Mouse (Mus musculus) midbrain, embryonic 16.5 days (tissue): Measurements from ENCODE around the gene Nemf. TPM values are rescaled to one million over a fixed set of nuclear protein-coding genes. Genes with fewer than 3 reads are reported as not detected.

Source experiments
- ATAC-seq: fragments of 200-750 bp; cut with Nextera tagmentation; 2 replicates; pipeline ENCODE4 v1.8.0; 2017; ENCODE audit warnings: moderate TSS enrichment
- H3K27ac ChIP-seq: fragments of 300-500 bp; sonication (generic); 2 replicates; pipeline ENCODE4 v1.5.1; 2014; ENCODE audit warnings: mild to moderate bottlenecking, low read length, mixed read lengths
- H3K27me3 ChIP-seq: fragments of 300-500 bp; sonication (generic); 2 replicates; pipeline ENCODE4 v1.6.1; 2014; ENCODE audit warnings: low read depth, low read length, mixed read lengths; ENCODE audit not compliant: control insufficient read depth, insufficient read depth
- H3K36me3 ChIP-seq: fragments of 300-500 bp; sonication (generic); 2 replicates; pipeline ENCODE4 v1.6.1; 2014; ENCODE audit warnings: mild to moderate bottlenecking, low read length, moderate library complexity, mixed read lengths; ENCODE audit not compliant: control insufficient read depth, insufficient read depth
- H3K4me1 ChIP-seq: fragments of 300-500 bp; sonication (generic); 2 replicates; pipeline ENCODE4 v1.6.1; 2014; ENCODE audit warnings: mild to moderate bottlenecking, low read length, mixed read lengths; ENCODE audit not compliant: control insufficient read depth, insufficient read depth
- H3K4me2 ChIP-seq: fragments of 300-500 bp; sonication (generic); 2 replicates; pipeline ENCODE4 v1.6.1; 2014; ENCODE audit warnings: mild to moderate bottlenecking, low read length, mixed read lengths
- H3K4me3 ChIP-seq: fragments of 300-500 bp; sonication (generic); 2 replicates; pipeline ENCODE4 v1.5.1; 2014; ENCODE audit warnings: low read depth, mild to moderate bottlenecking, low read length, moderate library complexity, mixed read lengths
- H3K9ac ChIP-seq: fragments of 300-500 bp; sonication (generic); 2 replicates; pipeline ENCODE4 v1.6.1; 2014; ENCODE audit warnings: low read depth, low read length, mixed read lengths
- H3K9me3 ChIP-seq: fragments of 300-500 bp; sonication (generic); replicated peaks from 2 replicates; pipeline ENCODE4 v1.6.1; 2014; ENCODE audit warnings: mild to moderate bottlenecking, low read length, mixed read lengths; ENCODE audit not compliant: control insufficient read depth, poor library complexity, severe bottlenecking
- WGBS: fragments of 180-500 bp; shearing (Covaris S2); extraction: QIAGEN DNeasy Blood & Tissue Kit; methylation state at CpG from one replicate; pipeline ENCODE4 v1.1.7; 2014; 5-methylcytosine and 5-hydroxymethylcytosine counted together
- polyA plus RNA-seq: library from polyadenylated mRNA; unstranded; fragments of >200 nt; fragmentation: Nextera tagmentation; extraction: Ambion mirVana; gene quantifications from 2 replicates; pipeline ENCODE4 v1.2.1, GENCODE M21; 2015

The Nemf gene
- polyA plus RNA-seq, 1 experiment from 2014 or later = 86.5 TPM

DNA sequence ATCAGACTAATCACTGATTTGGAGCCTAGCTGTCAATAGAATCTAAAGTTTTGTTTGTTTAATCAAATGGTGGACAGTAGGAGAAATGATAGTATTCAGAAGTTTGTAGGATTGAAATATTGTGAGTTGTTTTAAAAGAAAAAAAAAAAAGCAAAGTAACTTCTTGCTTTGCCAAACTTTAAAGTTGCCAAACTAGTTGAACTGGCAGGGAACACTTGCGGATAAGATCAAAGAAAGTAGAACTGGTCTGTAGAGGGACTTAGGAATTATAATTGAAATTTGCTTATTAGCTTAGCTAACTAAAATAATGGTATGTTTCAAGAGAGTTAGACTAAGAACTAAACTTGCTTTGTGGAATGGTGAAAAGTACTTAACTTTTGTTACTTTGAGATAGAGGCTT lies 20.2 kb upstream of the Nemf start:
- H3K4me2 ChIP-seq = no peak overlapping the region
- no peaks in the 10 kb centered on the region for H3K36me3 ChIP-seq
- ATAC-seq = no peak
- no peaks in the 10 kb centered on the region for H3K27me3 ChIP-seq
- WGBS = 95% methylated on average over 1 of the region's 1 CpGs
- no peak overlapping the region for H3K27ac ChIP-seq
- no peak overlapping the region for H3K9ac ChIP-seq
- no peak overlapping the region for H3K4me3 ChIP-seq
- H3K9me3 ChIP-seq = no peaks in the 10 kb centered on the region
- H3K4me1 ChIP-seq = peaks cover 22% of the 10 kb centered on the region

DNA sequence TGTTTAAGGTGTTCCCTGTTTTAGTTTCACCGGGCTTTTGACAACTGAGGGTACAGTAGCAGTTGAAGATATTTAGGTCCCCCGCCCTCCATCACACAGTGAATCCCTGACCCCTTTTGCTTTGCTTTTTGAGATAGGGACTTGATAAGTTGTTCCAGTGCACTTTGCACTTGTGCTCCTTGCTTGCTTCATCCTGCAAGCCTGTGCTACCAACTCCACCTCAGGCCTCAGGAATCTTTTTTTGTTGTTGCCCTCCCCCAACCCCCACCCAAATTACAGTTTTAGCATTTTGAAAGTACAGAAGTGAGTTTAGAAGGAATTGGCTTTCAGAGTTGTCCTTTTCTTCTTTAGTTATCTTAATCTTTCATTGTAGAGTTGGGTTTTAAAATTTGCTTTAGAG lies 19.2 kb upstream of the Nemf start:
- Histone ChIP-seq H3K9ac (no peak overlapping the region), H3K4me2 (no peak overlapping the region), H3K27me3 (no peaks in the 10 kb centered on the region), H3K27ac (no peak overlapping the region), H3K4me1 (peaks cover 23% of the 10 kb centered on the region), H3K9me3 (no peaks in the 10 kb centered on the region), H3K4me3 (no peak overlapping the region), H3K36me3 (no peaks in the 10 kb centered on the region)
- WGBS = 92% methylated on average over 2 of the region's 2 CpGs
- no peak for ATAC-seq

DNA sequence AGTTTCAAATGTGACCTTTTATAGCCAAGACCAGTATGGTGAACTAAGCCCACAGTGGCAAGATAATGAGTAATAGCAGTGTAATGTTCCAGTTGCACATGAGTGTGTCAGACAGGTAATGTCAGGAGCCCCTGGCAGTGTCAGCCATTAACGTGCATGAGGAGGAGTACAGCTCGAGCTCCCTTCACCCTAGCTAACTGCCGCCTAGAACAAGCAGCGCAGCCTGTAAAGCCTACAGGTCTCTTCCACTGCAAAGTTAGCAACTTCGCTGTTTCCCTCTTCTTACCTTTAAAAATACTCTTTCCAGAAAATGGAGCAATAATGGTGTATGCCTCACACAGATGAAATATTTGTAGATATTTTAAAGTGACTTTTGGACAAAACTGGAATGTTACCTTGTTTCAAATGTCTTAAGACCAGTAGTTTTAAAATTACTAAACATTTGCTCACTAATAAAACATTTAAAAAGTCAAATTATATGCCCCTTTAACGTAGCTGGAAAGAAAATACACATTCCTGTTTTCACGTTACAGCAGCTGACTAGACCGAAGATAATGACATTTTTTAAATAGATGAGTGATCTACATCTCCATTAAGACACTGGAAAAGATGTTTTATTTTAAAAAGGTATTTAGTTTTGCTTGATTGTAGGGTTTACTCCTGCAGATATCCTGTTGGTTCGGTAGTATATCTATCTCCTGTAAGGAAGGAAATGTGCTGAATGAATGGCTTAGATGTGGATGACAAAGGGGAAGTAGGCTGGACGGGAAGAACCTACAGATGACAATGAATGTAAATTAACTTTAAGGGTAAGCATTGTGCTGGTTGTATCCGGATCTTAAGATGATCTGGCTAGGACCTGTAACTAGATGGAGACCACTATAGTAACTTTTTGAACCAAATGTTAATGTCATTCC lies 17.1 kb upstream of the Nemf start:
- Histone ChIP-seq H3K9me3 (no peaks in the 10 kb centered on the region), H3K27me3 (no peaks in the 10 kb centered on the region), H3K36me3 (no peaks in the 10 kb centered on the region), H3K4me2 (peak overlapping the region; percentile 91), H3K9ac (peak overlapping the region; percentile 98), H3K4me1 (peaks cover 24% of the 10 kb centered on the region), H3K27ac (no peak overlapping the region), H3K4me3 (peak overlapping the region; percentile 99)
- 43% methylated on average over 11 of the region's 11 CpGs for WGBS
- no peak for ATAC-seq

DNA sequence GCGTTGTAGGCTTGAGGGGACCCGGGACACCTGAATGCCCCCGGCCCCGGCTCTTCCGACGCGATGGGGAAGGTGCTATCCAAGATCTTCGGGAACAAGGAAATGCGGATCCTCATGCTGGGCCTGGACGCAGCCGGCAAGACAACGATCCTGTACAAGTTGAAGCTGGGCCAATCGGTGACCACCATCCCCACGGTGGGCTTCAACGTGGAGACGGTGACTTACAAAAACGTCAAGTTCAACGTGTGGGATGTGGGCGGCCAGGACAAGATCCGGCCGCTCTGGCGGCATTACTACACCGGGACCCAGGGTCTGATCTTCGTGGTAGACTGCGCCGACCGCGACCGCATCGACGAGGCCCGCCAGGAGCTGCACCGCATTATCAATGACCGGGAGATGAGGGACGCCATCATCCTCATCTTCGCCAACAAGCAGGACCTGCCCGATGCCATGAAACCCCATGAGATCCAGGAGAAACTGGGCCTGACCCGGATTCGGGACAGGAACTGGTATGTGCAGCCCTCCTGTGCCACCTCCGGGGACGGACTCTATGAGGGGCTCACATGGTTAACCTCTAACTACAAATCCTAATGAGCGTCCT lies 15.9 kb upstream of the Nemf start:
- H3K4me2 ChIP-seq = peak overlapping the region; percentile 91
- H3K4me3 ChIP-seq = peak overlapping the region; percentile 99
- whole genome bisulfite sequencing = under 1% methylated on average over 42 of the region's 42 CpGs
- H3K27ac ChIP-seq = peak overlapping the region; percentile 91
- no peaks in the 10 kb centered on the region for H3K27me3 ChIP-seq
- peaks cover 24% of the 10 kb centered on the region for H3K4me1 ChIP-seq
- no peak; the same call in 1 of the 2 replicates for ATAC-seq
- peak overlapping the region; percentile 98 for H3K9ac ChIP-seq
- H3K36me3 ChIP-seq = no peaks in the 10 kb centered on the region
- no peaks in the 10 kb centered on the region for H3K9me3 ChIP-seq

DNA sequence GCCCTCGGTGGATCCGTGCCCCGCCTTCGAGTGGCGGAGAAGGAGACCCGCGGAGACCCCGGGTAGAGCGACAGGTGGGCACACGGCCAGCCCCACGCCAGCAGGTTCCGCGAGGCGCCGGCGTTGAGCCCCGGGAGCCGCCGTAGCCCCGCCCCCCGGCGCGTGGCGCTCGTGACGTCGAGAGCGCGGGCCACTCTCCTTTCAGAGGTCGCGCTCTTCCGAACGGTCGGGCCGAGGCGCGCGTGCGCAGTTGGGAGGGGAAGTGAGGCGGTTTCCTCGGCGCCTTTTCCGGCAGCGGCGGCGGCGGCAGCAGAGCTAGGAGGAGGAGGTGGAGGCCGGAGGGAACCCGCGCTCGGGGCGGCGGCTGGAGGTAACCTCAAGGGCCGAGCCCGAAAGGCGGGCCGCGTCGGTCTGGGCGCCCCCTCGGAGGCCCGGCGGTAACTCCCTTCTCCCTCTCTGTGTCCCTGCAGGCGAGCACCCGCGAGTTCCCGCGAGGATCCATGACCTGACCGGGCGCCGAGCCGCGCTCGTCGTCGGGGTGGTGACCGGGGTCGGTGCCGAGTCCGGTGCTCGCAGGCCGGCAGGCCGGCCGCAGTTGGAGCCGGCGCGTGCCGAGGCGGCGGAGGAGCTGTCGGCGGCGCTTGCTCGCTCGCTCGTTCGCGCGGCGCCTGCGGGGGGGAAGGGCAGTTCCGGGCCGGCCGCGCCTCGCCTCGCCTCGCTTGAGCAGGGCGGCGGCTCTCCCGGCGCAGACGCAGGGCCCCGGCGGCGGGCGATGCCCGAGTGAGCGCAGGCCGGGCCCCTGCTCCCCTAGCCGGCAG lies 15.1 kb upstream of the Nemf start, which contains the start of the genes Arf6 and Gm9887:
Arf6 (plus strand) TSS at position 297 of the 818 bp plus-strand sequence.
Gm9887 (minus strand) TSS at position 605 of the 818 bp plus-strand sequence.
- Histone ChIP-seq H3K9ac (peak within 1 kb of the TSS; percentile 98), H3K4me2 (peak within 1 kb of the TSS; percentile 91), H3K9me3 (no peaks in the 10 kb centered on the region), H3K4me3 (peak within 1 kb of the TSS; percentile 99), H3K4me1 (peaks cover 24% of the 10 kb centered on the region), H3K27ac (peak within 1 kb of the TSS; percentile 91), H3K36me3 (no peaks in the 10 kb centered on the region), H3K27me3 (no peaks in the 10 kb centered on the region)
- WGBS = under 1% methylated on average over 103 of the region's 121 CpGs
- peak; percentile 93 for ATAC-seq

DNA sequence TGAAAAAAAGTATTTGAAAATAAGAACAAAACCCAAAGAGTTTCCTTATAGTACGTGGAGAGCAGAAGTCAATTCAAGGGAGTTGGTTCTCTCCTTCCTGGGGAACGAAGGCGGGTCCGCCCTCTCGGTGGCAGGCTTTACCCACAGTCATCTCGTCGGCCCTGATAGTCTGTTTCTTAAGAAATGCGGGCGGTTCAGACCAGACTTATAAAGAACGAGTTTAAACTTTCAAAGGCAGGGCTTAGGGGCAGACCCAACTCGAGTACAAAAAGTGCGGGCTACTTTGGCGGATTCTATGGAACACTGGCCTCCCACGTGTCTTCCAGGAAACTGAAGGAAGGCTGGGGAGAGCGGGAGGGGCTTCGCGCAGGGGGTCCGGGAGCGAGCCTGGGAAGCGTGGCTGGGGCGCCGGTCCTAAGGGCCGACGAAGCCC lies 14.5 kb upstream of the Nemf start:
- WGBS = 1% methylated on average over 24 of the region's 24 CpGs
- H3K4me3 ChIP-seq = peak overlapping the region; percentile 99
- peaks cover 24% of the 10 kb centered on the region for H3K4me1 ChIP-seq
- H3K9ac ChIP-seq = peak overlapping the region; percentile 76
- no peaks in the 10 kb centered on the region for H3K9me3 ChIP-seq
- ATAC-seq = peak; percentile 91
- H3K36me3 ChIP-seq = no peaks in the 10 kb centered on the region
- H3K27me3 ChIP-seq = no peaks in the 10 kb centered on the region
- peak overlapping the region; percentile 73 for H3K4me2 ChIP-seq
- H3K27ac ChIP-seq = peak overlapping the region; percentile 91

DNA sequence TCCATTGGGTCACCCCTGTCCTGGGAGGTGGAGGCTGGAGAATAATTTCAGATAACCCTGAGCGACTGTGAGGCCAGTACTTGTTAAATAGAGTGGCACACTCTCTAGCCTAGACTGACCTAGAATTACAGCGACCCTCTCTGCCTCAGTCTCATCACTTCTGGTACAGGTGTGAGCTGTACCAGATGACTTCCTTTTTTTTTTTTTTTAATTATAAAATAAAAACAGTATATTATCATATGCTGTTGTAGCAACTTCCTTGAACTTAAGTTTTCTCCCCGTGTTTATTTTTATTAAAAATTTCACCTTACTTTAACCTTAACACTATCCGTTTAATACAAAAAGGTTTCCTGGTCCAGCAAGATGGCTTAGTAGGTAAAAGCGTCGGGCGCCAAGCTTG lies 14.0 kb upstream of the Nemf start:
- no peaks in the 10 kb centered on the region for H3K9me3 ChIP-seq
- peaks cover 21% of the 10 kb centered on the region for H3K4me1 ChIP-seq
- H3K9ac ChIP-seq = peak overlapping the region; percentile 76
- no peaks in the 10 kb centered on the region for H3K27me3 ChIP-seq
- H3K4me2 ChIP-seq = peak overlapping the region; percentile 73
- peak overlapping the region; percentile 99 for H3K4me3 ChIP-seq
- H3K27ac ChIP-seq = peak overlapping the region; percentile 91
- no peak for ATAC-seq
- 12% methylated on average over 7 of the region's 7 CpGs for WGBS
- no peaks in the 10 kb centered on the region for H3K36me3 ChIP-seq

DNA sequence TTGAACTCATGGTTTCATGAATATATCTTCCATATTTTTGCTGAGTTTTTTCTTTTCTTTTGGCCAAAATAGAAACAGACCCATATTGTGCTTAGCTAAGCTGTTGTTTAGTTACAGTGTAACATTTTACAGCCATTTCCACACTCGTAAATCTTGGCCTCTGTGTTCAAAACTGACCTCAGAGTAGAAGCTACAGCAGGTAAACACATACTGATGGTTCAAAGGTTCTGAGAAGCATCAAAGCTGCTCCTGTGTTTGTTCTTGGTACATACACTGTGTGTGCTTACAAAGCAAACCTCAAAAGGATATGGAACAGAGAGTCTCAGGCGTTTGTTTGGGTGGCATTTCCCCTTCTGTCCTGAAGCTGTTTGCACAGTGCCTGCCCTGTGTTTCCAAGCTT lies 10.6 kb upstream of the Nemf start:
- Histone ChIP-seq H3K4me2 (no peak overlapping the region), H3K4me3 (no peak overlapping the region), H3K4me1 (peaks cover 6% of the 10 kb centered on the region; the same call in 1 of the 2 replicates), H3K9me3 (no peaks in the 10 kb centered on the region), H3K9ac (no peak overlapping the region), H3K27ac (no peak overlapping the region), H3K36me3 (no peaks in the 10 kb centered on the region), H3K27me3 (no peaks in the 10 kb centered on the region)
- 70% methylated on average over 2 of the region's 2 CpGs for WGBS
- no peak for ATAC-seq
